Mouse (Mus musculus) kidney, postnatal 4 days (tissue): Measurements from ENCODE around the gene BC049352.

Experiments used
- DNase-seq, 2 experiments: peaks; one replicate each; pipeline ENCODE4 v3.0.0; 2021; ENCODE audit warnings: mixed read lengths in 2 of 2

The BC049352 gene

DNA sequence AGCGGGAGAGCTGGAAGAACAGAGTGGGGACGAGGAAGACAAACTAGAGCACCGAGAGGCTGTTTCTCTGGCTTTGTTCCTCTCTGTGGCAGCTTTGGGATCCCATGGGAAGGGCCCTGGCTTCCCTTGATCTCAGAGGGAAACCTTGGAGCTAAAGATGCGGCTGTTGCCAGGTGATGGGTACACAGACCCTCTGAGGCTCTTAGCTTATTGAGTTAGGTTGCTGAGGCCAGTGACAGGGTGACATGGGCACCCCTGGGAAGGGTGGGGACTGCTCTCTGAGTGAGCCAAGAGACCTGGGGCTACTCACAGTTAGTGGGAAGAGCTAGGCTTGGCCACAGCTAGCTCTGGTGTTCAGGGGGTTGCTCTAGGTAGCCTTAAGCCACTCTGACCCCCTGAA is 13.7 kb downstream of the BC049352 start:
- no peak for DNase-seq

DNA sequence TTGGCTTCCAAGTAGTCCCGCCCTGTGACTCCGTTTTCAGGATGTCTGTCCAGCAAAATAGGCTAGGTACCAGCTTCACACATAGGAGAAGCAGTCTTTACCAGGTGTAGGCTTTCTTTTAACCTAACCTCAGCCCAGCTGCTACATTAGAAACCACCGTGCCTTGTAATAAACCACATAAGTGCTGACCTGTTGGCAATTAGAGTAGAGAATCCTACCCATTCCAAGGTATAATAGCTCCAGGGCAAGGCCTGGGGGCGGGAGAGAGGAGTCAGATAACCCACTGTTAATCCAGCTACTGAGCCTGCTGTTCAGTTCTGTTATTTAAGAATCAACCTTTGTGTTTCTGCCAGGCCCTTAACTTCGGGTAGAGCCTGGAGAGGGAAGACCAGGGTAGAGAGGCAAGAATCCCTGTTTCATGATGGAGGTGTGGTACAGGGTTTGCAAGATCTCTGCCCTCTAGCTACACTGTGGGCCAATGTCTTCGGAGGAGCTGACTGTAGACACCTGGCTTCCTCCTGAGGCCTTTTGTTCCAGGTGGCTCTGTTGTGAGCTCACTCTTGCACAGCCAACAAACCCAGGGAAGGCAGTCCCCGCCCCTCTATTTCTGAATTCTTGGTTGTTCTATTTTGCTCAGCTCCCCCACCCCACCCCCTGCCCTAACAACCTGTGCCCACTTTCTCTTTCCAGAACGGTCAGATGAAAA is 14.5 kb downstream of the BC049352 start:
- no peak for DNase-seq

DNA sequence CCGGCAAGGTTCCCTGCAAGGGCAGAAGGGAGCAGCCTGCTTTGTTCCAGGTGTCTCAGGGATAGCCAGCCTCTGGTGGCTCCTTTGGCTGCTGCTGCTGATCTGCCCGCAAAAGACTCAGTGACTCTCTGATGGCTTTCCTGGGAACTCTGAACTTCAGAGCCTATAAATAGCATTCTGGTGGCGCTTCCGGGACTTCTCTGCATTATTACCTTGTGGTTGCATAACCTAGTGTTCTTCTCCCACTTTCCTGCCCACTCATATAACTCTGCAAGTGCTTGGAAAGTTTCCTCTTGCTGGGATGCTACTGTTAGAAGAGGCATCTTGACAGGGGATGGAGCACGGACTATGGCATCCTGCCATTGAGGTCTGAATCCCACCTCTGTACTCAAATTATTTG is 15.7 kb downstream of the BC049352 start:
- no peak for DNase-seq

DNA sequence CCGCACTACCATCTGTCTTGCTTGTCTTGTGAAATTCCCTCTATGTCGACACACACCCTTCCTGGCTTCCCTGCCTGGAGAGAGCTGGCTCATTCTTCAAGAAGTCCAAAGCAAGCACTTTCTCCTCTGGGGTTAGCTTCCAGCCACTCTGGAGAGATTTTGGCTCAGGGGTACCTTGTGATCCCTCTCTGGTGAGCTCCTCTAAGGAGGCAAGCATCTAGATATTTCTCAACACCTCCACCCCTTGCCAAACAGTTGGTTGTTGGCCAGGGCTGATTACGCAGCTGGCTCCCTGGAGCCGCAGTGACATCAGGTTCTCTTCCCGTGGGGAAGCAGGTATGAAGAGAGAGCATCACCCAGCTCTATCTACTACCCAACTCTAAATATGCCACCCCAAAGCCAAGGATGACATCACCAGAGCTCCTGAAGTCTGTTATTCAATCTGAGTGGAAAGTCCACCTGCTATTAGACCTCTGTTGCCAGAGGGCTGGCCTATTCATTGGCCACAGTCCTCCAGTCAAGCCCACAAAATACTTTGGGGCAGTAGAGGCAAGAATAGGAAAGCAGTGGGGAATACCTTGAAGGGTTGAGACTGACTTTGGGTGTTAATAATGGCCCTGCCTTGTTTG is 19.6 kb downstream of the BC049352 start:
- no peak for DNase-seq

DNA sequence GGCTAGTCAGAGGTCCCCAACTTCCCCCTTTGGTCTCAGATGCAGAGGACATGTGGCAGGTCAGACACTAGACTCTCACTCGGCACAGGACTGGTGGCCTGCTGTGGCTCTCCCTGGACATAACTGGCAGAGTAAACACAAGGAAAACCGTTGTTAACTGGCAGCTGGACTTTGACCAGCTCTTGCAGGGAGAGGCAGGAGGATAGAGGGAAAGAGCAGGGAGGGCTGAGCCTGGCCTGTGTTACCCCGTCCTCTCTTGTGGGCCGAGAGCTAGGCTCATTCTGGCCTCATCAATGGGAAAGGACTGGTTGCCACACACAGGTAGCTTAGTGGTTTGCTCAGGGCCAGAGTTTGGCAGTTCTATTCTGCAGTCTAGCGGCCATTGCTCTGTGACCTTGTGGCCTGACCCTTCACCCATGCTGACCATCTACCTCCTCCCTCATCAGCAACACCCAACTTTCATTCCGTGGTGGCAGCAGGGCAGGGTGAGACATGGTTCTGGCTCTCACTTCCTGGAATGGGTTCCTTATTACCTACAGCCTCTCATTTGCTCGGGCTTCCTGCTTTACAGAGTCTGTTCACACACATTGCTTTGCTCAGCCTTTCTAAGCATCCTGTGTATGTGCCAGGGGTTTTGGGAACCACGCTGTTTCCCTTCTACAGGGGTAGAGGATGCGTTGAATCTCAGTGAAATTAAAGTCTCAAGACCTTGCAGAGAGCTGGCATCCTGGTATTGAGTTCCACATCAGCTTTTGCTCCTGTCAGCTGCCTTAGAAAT is 20.4 kb downstream of the BC049352 start:
- DNase-seq = peak; percentile 30 to 49

DNA sequence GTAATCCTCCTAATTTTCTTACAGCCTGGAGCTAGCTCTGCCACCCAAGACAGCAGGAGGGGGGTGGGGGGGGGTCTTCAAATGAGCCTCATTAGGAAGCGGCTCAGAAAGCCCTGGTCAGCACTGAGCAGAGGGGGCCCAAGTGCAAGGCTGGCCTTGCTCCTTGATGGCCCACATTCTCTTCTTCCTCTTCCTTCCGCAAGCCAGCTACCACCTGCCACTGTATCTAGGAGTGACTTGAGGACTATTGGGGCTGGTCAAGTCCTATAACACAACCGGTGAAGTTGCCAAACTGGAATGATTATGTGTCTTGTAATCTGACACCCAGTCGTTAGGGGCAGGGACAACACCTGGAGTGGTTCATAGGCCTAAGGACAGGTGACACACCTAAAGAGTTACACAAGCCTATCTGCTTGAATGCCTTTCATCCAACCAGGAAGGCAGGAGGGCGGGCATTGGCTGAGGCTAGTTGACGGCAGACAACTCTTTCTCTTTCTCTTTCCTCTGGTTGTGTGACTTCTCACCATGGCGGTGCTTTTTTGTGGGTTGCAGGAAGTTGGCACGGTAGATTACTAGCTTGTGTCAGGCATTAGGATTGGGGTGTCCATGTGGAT is 22.1 kb downstream of the BC049352 start, which contains the start of gene Tmprss4:
Gene Tmprss4, minus strand, starts transcription at position 296 of the 614 bp plus-strand sequence.
- peak; percentile 14 to 18 for DNase-seq

DNA sequence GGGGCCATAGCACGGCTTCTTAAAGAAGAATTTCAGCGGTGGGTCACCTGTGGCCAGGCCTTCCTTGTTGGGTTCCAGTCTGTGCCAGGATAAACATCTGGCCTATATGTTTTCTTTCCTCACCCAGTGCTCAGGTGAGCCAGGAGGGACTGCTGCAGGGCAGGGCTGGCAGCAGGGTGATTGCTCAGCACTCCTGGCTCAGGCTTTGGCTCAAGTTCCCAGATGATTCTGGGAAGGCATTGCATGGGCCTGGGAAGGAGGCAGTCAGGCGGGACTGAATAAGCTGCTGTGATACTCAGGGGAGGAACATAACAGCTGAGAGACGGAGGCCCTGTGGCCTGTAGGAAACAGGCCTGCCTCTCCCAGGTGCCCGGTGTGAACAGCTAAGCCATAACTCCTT is 23.3 kb downstream of the BC049352 start:
- peak; percentile 19 to 31 for DNase-seq

DNA sequence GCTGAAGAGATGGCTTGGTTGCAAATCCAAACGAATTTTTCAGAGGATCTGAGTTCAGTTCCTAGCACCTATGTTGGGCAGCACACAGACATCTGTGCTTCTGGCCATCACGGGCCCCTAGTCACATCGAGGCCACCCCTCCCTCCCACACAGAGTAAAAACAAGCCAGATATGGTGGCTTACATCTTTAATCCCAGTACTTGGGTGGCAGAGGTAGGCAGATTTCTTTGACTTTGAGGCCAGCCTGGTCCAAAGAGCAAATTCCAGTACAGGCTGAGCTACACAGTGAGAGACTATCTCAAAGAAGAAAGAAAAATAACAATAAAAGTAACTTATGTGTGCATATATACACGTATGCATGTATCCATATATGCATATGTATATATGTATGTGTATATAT is 24.3 kb downstream of the BC049352 start:
- no peak for DNase-seq

DNA sequence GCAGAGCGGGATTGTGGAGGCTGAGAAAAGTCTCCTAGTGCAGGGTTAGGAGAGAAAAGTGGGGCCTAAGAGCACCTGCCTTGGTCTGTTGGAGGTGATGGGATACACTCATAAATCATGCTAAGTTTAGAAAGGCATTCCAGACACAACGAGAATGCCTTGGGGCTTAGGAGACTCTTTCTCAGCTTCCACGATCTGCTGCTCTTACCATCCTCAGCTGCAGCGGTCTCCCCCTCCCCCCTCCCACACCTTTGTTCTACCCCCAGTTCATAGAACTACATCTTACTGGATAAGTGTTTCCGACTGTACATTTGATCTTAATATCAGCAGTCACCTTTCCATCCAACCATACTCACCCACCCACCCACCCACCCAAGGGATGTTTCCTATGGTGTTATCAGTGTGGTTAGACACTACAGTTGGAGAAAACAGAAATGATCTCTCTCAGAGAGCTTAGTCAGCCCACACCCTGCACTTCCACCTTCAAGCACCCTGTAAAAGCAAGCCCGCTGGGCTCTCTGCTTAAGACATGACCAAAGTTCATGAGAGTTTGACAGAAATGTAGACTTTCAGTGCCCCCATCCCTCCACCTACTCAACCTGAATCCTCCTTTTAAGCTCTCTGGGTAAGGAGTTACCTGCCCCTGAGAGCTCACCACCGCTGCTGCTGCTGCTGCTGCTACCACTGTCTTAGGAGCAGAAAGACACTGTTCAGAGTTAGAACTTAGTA is 25.4 kb downstream of the BC049352 start:
- no peak for DNase-seq

DNA sequence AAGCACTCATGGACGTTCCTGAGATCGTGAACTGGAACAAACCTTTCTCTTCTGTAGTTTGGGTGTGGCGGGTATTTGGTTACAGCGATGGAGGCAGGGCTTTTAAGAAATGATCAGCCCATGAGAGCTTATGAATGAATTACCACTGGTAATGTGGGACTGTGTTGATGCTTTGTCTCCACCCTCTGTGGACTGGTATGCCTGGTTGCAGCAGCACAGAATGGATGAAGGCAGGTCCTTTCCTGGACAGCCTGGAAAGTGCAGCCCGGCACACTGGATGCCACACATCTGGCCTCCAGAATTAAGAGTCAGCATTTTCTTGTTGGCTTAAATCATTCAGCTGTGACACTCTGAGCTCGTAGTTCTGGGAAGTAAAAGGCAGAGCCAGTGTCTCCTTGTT is 30.2 kb downstream of the BC049352 start:
- no peak for DNase-seq

DNA sequence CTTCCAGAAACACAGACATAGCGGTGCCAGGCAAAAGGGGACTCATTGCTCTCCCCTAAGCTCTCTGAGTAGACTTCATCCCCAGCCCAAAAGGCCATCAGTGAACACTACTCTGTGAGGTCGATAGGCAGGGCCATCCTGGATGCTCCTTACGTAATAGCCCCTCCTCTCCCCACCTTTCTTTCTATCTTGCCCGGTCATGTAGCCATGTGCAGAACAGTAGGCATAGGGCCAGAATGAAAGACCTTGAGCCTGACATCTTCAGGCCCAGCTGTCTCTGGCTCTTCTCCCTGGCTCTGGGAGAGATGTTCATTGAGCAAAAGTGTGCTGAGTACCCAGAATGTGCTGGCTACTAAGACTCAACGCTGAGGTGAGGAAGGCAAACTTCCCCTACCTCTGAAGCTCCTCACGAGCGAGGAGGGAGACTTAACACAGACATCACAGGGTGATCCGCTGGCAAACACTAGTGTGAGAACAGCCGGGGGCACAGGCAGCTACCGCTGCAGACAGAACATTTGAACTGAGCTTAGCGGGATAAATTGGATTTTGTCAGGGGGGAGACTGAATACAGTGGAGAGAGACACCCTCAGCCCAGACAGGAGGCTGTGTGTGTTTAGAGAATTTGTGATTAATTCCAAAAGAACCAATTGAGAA is 33.8 kb downstream of the BC049352 start:
- DNase-seq = no peak

DNA sequence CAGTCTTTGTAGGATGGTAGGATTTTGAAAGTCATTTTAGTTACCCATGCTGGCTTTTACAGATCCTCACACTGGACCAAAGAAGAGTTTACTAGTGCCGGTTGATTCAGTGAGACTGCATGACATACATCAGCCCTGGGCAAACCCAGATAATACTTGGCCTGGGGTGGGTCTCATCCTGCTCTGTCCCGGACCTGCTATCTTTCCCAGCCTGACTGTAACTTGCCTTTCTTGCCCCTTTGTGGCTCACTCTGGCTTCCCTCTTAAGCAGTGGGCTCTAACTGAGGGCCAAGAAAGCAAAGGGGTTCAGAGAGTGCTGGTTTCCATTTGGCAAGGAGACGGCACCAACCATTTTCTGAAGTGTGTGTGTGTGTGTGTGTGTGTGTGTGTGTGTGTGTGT is 37.8 kb downstream of the BC049352 start:
- DNase-seq = no peak

DNA sequence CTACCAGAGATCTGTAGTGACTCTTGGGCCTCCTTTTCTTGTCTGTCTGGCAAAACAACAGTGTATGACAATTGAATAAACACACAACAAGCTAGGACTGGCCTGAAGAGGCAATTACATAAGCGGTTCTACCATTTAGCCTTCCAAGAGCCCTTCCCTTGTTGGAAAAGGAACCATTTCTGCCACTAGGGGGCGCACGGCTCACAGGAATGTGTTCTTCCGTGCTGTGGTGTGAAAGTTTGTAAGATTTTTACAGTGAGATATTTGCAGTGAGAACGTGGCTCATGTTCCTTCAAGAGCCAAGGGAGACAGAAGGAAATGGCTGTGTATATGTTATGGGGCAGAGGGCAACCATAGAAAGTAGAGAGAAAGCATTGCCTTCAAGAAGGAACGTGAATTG is 39.8 kb downstream of the BC049352 start:
- DNase-seq = peak; percentile 95 to 96

DNA sequence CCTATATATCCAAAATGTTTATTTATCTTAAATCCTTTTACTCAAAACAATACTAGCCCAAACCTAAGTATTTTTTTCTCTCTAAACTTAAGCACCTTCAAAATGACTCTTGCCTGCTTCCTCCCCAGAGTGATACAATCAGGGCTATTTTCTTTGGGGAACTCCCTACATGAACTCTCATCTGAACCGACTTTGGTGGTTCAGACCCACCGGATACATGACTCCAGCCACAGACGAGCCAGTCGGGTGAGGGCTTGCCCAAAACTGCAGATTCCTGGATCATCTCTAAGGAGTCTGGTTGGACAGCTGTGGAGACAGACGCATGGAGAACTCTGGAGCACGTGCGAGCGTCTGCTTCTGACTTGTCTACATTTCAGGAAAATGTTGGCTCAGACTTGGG is 47.6 kb downstream of the BC049352 start:
- no peak for DNase-seq

DNA sequence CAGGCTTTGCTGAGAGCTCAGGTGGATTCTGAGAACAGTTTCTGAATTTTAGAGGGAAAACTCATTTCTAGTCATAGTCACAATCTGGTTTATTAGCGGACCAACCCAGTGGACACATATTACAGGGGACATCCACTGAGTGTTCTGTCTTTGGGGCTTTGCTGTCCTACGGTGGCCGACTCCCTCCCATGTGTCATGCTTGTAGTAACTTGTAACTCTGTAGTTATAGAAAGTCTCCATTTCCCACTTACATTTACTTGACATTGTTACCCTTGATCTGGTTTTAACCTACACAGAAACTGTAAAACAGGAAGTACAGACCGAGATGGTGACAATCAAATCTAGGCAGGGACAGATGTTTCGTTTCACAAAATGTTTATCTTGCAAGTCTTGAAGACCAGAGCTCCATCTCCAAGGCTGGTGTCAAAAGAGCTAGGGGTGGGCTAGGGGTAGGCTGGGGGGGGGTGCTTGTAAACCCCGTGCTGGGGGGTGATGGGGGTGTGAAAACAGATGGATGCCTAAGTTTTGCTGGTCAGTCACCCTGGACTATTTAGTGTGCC is 53.9 kb downstream of the BC049352 start:
- DNase-seq = no peak

DNA sequence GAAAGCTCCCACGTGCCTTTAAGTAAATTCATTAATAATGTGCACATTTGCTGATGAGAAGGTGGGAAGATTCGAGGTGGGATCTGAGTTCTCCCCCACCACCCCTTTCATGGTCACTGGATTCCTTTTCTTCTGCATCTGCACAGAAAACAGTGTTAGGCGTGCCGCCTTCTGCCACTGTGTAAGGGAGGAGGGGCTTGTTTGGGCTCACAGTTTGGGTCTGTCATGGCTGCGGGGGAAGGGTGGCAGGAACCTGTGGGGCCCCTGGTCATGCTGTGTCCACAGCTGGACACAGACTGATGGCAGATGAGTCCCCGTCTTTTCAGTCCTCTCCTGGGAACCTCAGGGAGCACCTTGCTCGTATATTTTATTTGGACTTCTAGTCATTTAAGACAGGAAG is 54.9 kb downstream of the BC049352 start:
- no peak for DNase-seq

DNA sequence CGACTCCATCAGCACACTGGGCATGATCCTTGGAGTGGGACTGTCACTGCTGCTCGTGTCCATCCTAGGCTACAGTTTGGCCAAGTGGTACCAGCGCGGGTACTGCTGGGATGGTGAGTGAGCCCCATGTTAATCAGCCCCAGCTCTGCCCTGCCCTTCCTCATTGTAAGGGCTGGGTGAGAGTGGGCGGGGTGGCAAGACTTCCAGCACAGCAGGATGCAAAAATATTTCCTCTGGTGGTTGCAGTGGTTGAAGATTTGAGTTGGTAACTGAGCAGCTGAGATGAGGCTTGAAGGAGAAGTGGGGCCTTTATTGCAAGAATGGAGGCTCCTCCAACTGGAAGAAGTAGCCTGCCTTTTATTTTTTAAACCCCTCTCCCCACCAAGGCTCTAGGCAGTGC is 59.6 kb downstream of the BC049352 start:
- DNase-seq = no peak

DNA sequence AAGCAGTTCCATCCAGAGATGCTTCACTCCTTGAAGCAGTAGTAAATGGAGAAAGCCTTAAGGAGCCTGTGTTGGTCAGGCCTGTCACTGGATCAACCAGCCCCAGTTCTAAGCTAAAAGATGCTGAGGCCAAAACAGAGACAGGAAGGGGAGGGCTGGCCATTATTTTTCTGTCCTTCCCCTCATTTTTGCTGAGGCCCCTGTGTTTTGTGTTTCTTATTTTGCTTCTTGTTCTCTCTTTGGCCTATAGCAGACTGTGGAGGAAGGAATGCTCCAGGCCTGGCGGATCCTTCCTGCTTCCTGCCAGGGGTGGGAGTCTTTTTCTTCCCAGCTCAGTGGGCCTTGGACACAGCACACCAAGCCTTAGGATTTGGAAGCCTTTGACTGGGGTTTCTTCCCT is 63.6 kb downstream of the BC049352 start:
- DNase-seq = no peak

DNA sequence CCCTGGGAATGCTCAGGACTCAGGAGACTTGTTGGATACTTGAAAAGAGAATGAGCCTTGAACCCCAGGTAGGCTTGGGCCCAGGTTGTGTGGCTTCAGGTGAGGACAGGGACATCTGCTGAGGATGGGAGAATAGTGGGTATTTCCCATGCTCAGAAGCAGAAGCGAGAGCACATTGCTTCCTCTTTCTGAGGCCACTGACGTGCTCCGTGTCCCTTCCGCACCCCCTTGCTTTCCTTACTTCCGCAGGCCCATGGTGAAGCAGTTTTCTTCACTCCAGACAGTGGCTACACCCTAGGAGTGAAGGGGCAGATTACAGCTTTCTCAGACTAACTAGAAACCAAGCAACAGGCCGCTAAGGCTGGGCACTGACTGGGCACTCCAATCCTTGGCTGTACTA is 64.3 kb downstream of the BC049352 start:
- DNase-seq = no peak

DNA sequence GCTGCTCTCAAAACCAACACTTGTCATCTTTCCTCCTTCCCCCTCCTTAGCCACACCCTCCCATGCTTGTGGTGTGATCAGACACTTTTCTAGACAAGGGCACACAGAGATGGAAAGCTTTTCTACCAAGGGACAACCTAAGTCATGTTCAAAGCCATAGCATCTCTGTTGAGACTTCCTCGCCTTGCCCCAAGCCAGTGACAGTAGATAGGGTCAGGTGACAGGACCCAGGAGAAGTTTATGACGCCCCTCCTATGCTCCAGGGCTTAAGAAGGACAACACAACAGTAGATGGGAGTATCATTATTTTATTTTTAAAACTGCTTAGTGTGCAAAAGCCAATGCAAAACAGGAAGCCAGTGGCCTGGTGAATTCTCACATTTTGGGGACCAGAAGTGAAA is 65.7 kb downstream of the BC049352 start:
- no peak for DNase-seq

DNA sequence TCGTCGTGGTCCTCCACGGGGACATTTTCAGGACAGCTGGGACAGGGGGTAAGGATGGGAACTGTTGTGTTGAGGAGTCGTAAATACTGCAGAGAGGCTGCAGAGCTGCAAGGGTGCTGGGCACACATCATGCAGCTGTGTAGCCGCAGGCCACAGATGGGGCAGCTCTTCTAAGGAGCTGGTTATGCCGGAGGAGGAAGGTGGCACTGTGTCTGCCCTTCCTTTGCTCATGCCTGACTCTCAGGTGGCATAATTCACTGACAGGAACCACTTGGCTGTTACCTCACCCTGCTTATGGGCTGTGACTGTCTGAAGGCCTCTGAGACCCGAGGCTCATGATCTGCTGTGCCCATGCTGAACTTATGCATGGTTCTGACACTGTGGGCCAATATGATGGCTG is 68.5 kb downstream of the BC049352 start:
- no peak for DNase-seq

DNA sequence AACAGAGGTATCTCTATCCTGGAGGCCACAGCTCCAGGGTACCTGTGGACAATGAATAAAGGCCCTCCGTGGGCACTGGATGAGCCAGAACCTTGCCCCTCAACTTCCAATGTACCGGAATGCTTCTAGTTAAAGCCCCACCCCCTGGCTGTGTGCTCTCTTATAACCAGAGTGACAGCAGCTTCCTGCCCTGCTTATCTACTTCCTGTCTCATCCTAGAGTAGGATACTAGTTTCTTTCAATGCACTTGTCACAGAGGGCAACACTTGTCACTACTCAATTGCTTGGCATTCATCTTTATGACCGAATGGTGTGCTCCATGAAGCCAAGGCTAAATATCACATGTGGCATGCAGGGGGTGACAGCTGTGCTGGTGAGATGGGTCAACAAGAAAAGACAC is 69.5 kb downstream of the BC049352 start:
- DNase-seq = no peak
